Mouse (Mus musculus): ENCODE data around the gene Trpm5.

DNA sequence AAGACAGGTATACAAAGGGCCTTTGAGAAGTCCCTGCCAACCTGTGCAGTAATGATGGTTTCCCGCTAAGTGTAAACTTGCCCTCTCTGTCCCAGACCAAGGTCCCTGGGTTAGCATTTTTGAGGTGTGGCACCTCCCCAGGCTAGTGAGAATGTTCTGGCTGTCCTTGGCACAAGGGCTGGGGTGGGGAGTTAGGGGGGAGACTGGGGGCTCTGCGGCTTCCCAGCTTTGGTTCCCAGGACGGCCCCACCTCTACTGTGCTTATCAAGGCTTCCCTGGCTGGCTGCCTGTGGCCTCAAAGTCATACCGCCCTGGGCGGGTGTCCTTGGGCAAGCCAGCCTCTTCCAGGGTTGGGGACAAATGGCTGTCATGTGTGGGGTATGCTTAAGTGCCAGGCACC, 27.7 kb upstream of the Trpm5 start:
- TF ChIP-seq CTCF (IDR thresholded peaks at IDR 0.05; ENCODE audit: low read depth, low read length) (no peak), POLR2A (IDR thresholded peaks at IDR 0.05; ENCODE audit: borderline replicate concordance, low read depth, low read length) (no peak)

All from bone marrow macrophage, adult 2 months (primary cell).